In genomic region chr8:8231308-8231985, GRCm38 (mm10) we compare ENCODE assay signal across 11 mouse cellular contexts.
A peak's percentile ranks its signal among the peaks of the same experiment; 100 is the strongest.
DNase-seq lines count a peak whose midpoint lies in the region; ATAC-seq and TF ChIP-seq lines count a peak whose summit lies in the region.
"Had no signal": no experiment of that assay in that cellular context is flagged by ENCODE, and none has a peak within 500 bp of the region (broad histone marks: within the 10 kb centered on the region; RNA-seq: fewer than 3 reads in every experiment).

No protein-coding gene starts in this region.

- H3K36me3 ChIP-seq in forebrain, embryonic 15.5 days: no peaks in the 10 kb centered on the region
- no peaks in the 10 kb centered on the region for H3K36me3 ChIP-seq in forebrain, embryonic 10.5 days (replicated peaks)
- H3K36me3 ChIP-seq in midbrain, embryonic 14.5 days (ENCODE audit: control insufficient read depth, insufficient read depth, low read length): no peaks in the 10 kb centered on the region
- no peaks in the 10 kb centered on the region for H3K36me3 ChIP-seq in midbrain, embryonic 10.5 days
- H3K36me3 ChIP-seq in hindbrain, embryonic 16.5 days (ENCODE audit: control insufficient read depth, insufficient read depth, low read length): no peaks in the 10 kb centered on the region
- no peaks in the 10 kb centered on the region for H3K36me3 ChIP-seq in neural tube, embryonic 13.5 days
- H3K36me3 ChIP-seq in heart, adult 2 months (ENCODE audit: control insufficient read depth, insufficient read depth, low read length): no peaks in the 10 kb centered on the region

- H3K9ac ChIP-seq in forebrain, embryonic 15.5 days (replicated peaks): no peak overlapping the region
- no peak overlapping the region for H3K9ac ChIP-seq in midbrain, embryonic 14.5 days (replicated peaks; ENCODE audit: low read length)
- no peak overlapping the region for H3K9ac ChIP-seq in hindbrain, embryonic 16.5 days (ENCODE audit: low read depth, low read length)
- H3K9ac ChIP-seq in neural tube, embryonic 13.5 days: no peak overlapping the region
- H3K9ac ChIP-seq in heart, adult 2 months (ENCODE audit: low read depth, low read length): no peak overlapping the region
- H3K9ac ChIP-seq: liver, embryonic 14.5 days had no signal

- intact Hi-C loops in heart, adult 2 months (cut with DNase I): no loop called here

- no peaks in the 10 kb centered on the region for H3K9me3 ChIP-seq in forebrain, embryonic 15.5 days
- no peaks in the 10 kb centered on the region for H3K9me3 ChIP-seq in forebrain, embryonic 10.5 days
- no peaks in the 10 kb centered on the region for H3K9me3 ChIP-seq in midbrain, embryonic 14.5 days (ENCODE audit: control insufficient read depth, low read length)
- no peaks in the 10 kb centered on the region for H3K9me3 ChIP-seq in midbrain, embryonic 10.5 days (replicated peaks)
- no peaks in the 10 kb centered on the region for H3K9me3 ChIP-seq in hindbrain, embryonic 16.5 days (ENCODE audit: control insufficient read depth, low read length)
- H3K9me3 ChIP-seq in neural tube, embryonic 13.5 days: no peaks in the 10 kb centered on the region

- ATAC-seq in forebrain, embryonic 15.5 days (replicated peaks): peak; percentile 89
- ATAC-seq in midbrain, embryonic 14.5 days (ENCODE audit: low FRiP score, low TSS enrichment): peak; percentile 37; the same call in 1 of the 2 replicates
- ATAC-seq in hindbrain, embryonic 16.5 days: peak; percentile 86
- peak; percentile 65; the same call in 1 of the 2 replicates for ATAC-seq in neural tube, embryonic 13.5 days (ENCODE audit: low read depth)

- no peak for DNase-seq in forebrain, embryonic 10.5 days (ENCODE audit: extremely low spot score, low spot score)
- DNase-seq in midbrain, embryonic 14.5 days: peak; percentile 41
- DNase-seq in midbrain, embryonic 10.5 days (ENCODE audit: low spot score): no peak
- DNase-seq in gastrocnemius, postnatal 4 days (ENCODE audit: low spot score in 2 of 2): no peak
- no peak for DNase-seq in heart, adult 2 months
- DNase-seq: adrenal gland, adult 8-10 months; heart, adult 18-20 months had no signal

- peak overlapping the region; percentile 82 for H3K27ac ChIP-seq in forebrain, embryonic 15.5 days (replicated peaks)
- H3K27ac ChIP-seq in forebrain, embryonic 10.5 days: no peak overlapping the region
- H3K27ac ChIP-seq in midbrain, embryonic 14.5 days (replicated peaks; ENCODE audit: low read depth, low read length): no peak overlapping the region; the same call in none of the 2 replicates
- H3K27ac ChIP-seq in midbrain, embryonic 10.5 days (replicated peaks): no peak overlapping the region
- peak overlapping the region; percentile 25; the same call in 1 of the 2 replicates for H3K27ac ChIP-seq in hindbrain, embryonic 16.5 days (ENCODE audit: low read depth, low read length)
- no peak overlapping the region; the same call in 1 of the 2 replicates for H3K27ac ChIP-seq in neural tube, embryonic 13.5 days (replicated peaks)
- H3K27ac ChIP-seq in heart, adult 2 months: no peak overlapping the region
- H3K27ac ChIP-seq: liver, embryonic 14.5 days had no signal

- no peak overlapping the region for H3K4me3 ChIP-seq in forebrain, embryonic 15.5 days
- H3K4me3 ChIP-seq in forebrain, embryonic 10.5 days: no peak overlapping the region
- no peak overlapping the region for H3K4me3 ChIP-seq in midbrain, embryonic 14.5 days (replicated peaks; ENCODE audit: low read depth, low read length)
- H3K4me3 ChIP-seq in midbrain, embryonic 10.5 days: no peak overlapping the region
- H3K4me3 ChIP-seq in hindbrain, embryonic 16.5 days (ENCODE audit: low read length): no peak overlapping the region
- H3K4me3 ChIP-seq in neural tube, embryonic 13.5 days: no peak overlapping the region
- no peak overlapping the region for H3K4me3 ChIP-seq in heart, adult 2 months

- peaks cover 23% of the 10 kb centered on the region for H3K4me1 ChIP-seq in forebrain, embryonic 15.5 days
- peaks cover 6% of the 10 kb centered on the region; the same call in 1 of the 2 replicates for H3K4me1 ChIP-seq in forebrain, embryonic 10.5 days
- H3K4me1 ChIP-seq in midbrain, embryonic 14.5 days (ENCODE audit: control insufficient read depth, insufficient read depth, low read length): peaks cover 3% of the 10 kb centered on the region; the same call in 1 of the 2 replicates
- peaks cover 3% of the 10 kb centered on the region; the same call in 1 of the 2 replicates for H3K4me1 ChIP-seq in midbrain, embryonic 10.5 days
- peaks cover 10% of the 10 kb centered on the region for H3K4me1 ChIP-seq in hindbrain, embryonic 16.5 days (ENCODE audit: control insufficient read depth, insufficient read depth, low read depth, low read length)
- peaks cover 18% of the 10 kb centered on the region for H3K4me1 ChIP-seq in neural tube, embryonic 13.5 days (replicated peaks)
- no peaks in the 10 kb centered on the region for H3K4me1 ChIP-seq in heart, adult 2 months (ENCODE audit: control insufficient read depth, insufficient read depth, low read length)

- no peaks in the 10 kb centered on the region for H3K79me2 ChIP-seq in heart, adult 2 months (replicated peaks; ENCODE audit: control insufficient read depth, insufficient read depth, low read length)

- peak overlapping the region; percentile 8; the same call in 1 of the 2 replicates for H3K4me2 ChIP-seq in forebrain, embryonic 15.5 days (replicated peaks)
- no peak overlapping the region for H3K4me2 ChIP-seq in midbrain, embryonic 14.5 days (ENCODE audit: low read length)
- no peak overlapping the region for H3K4me2 ChIP-seq in hindbrain, embryonic 16.5 days (ENCODE audit: low read length)
- no peak overlapping the region for H3K4me2 ChIP-seq in neural tube, embryonic 13.5 days

- WGBS in forebrain, embryonic 15.5 days: 15% methylated on average over 6 of the region's 6 CpGs
- 82% methylated on average over 6 of the region's 6 CpGs for WGBS in forebrain, embryonic 10.5 days
- 53% methylated on average over 6 of the region's 6 CpGs for WGBS in midbrain, embryonic 14.5 days
- WGBS in midbrain, embryonic 10.5 days: 83% methylated on average over 6 of the region's 6 CpGs
- 32% methylated on average over 6 of the region's 6 CpGs for WGBS in hindbrain, embryonic 16.5 days
- 35% methylated on average over 6 of the region's 6 CpGs for WGBS in neural tube, embryonic 13.5 days
- 62% methylated on average over 6 of the region's 6 CpGs for WGBS in heart, adult 2 months

- no peak for TF ChIP-seq CTCF in heart, adult 2 months (IDR thresholded peaks at IDR 0.05)

- no peak for TF ChIP-seq EP300 in heart, adult 2 months (IDR thresholded peaks at IDR 0.05; ENCODE audit: insufficient read depth, low read depth, low read length)

- no peak for TF ChIP-seq POLR2A in heart, adult 2 months (IDR thresholded peaks at IDR 0.05; ENCODE audit: insufficient read depth, low read depth, low read length)

- H3K27me3 ChIP-seq in forebrain, embryonic 15.5 days: no peaks in the 10 kb centered on the region
- H3K27me3 ChIP-seq in forebrain, embryonic 10.5 days (ENCODE audit: poor library complexity, severe bottlenecking): no peaks in the 10 kb centered on the region
- no peaks in the 10 kb centered on the region; the same call in 1 of the 2 replicates for H3K27me3 ChIP-seq in midbrain, embryonic 14.5 days (ENCODE audit: control insufficient read depth, insufficient read depth, low read length)
- peaks cover 4% of the 10 kb centered on the region for H3K27me3 ChIP-seq in midbrain, embryonic 10.5 days (ENCODE audit: low read depth, poor library complexity, severe bottlenecking)
- no peaks in the 10 kb centered on the region for H3K27me3 ChIP-seq in hindbrain, embryonic 16.5 days (replicated peaks; ENCODE audit: control insufficient read depth, insufficient read depth, low read length)
- no peaks in the 10 kb centered on the region for H3K27me3 ChIP-seq in neural tube, embryonic 13.5 days
- no peaks in the 10 kb centered on the region for H3K27me3 ChIP-seq in heart, adult 2 months (ENCODE audit: control insufficient read depth, insufficient read depth, low read length)

Comparison
In these comparisons a context has a peak if more than half of its experiments do, and no peak if none do; other contexts are left out.
1. H3K27ac ChIP-seq: peak in forebrain, embryonic 15.5 days (single experiment) and hindbrain, embryonic 16.5 days (single experiment); none in forebrain, embryonic 10.5 days (single experiment), midbrain, embryonic 14.5 days (single experiment), midbrain, embryonic 10.5 days (single experiment), neural tube, embryonic 13.5 days (single experiment) and heart, adult 2 months (single experiment).
2. ATAC-seq: peak in every context shown above with its lines; median percentile 89 in forebrain, embryonic 15.5 days; 86 in hindbrain, embryonic 16.5 days; 65 in neural tube, embryonic 13.5 days; 37 in midbrain, embryonic 14.5 days.